Mouse (Mus musculus) ES-Bruce4 (cell line): ENCODE results near the gene Cd55.

Experiments
- CTCF ChIP-seq: IDR thresholded peaks from one replicate; pipeline ENCODE4 v1.8.1; 2011; ENCODE audit warnings: low read depth, low read length
- POLR2A ChIP-seq: IDR thresholded peaks from one replicate; pipeline ENCODE4 v1.8.1; 2011; ENCODE audit warnings: low read length; ENCODE audit not compliant: insufficient read depth

DNA sequence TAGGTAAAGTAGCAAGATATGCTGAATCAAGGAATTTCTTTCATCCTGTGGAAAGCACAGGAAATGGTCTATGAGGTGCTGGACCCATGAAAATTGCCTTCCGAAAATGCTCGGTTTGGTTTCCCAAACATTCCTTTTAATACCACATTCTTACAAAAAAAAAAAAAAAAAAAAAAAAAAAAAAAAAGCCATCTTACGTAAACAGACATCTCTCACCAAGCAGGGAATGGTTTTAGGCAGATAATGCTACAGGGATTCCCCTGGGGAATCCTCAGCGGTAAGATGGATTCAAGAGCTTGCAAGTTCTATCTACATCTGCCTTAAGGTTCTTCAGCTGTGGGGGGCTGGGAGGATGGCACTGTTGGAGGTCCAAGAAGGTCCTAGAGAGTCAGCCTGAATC, 7.5 kb upstream of the Cd55 start:
- no peak for TF ChIP-seq CTCF
- no peak for TF ChIP-seq POLR2A
